9 mouse cellular contexts compared by ENCODE assay signal in the genomic region with DNA sequence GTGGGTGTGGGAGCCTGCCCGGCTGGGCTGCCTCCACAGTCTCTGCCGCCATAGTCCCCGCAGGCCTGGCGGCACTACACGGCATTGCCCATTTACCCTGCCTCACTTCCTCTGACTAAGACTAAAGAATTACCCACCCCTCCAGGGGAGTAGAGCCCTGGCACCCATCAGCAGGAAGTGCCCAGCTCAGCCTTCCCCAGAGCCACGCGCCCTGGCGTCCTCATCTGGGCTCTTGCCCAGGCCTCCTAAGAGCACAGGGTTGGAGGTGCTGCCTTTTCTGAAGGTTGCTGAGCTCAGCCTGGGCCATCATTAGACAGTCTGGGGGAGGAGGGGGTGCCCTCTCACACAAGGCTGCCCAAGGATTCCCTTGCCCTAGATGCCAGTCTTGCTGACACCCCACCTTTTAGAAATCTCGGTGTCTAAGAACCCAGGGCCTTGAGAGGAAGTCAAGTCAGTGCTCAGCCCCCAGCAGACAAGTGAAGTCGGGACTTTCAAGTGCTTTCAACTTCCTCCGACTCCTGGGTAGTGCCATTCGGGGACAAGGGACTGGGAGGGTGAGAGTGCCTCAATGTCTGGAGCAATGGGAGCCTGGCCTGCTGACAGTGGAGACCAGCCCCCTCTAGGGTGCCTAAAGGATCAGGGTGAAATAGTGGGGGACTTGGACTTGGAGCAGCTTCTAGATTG. TPM values are rescaled to one million over a fixed set of nuclear protein-coding genes. Genes with fewer than 3 reads are reported as not detected.
A peak's percentile ranks its signal among the peaks of the same experiment; 100 is the strongest.
DNase-seq lines count a peak whose midpoint lies in the region; ATAC-seq lines count a peak whose summit lies in the region.
"Had no signal": no experiment of that assay in that cellular context is flagged by ENCODE, and none has a peak within 500 bp of the region (broad histone marks: within the 10 kb centered on the region; RNA-seq: fewer than 3 reads in every experiment).

No protein-coding gene starts in this region.

- intact Hi-C loops in heart, postnatal 25 days (cut with DNase I) = no loop called here

- DNase-seq in heart, adult 11 months = peak; percentile 98
- DNase-seq in heart, postnatal 25 days (ENCODE audit: low spot score) = no peak
- peak; percentile 18 to 29 for DNase-seq in thymus, postnatal 36 days
- no peak for DNase-seq in thymus, adult 18-20 months
- DNase-seq in cerebellum, adult 11-12 months = no peak
- DNase-seq in urinary bladder, postnatal 10 days (ENCODE audit: low spot score) = no peak
- no peak for DNase-seq in left cerebral cortex, adult 18-20 months (ENCODE audit: low spot score in 2 of 2)
- DNase-seq: kidney, postnatal 14 days had no signal

- peak; percentile 74 to 87 for ATAC-seq in hematopoietic stem cell, adult 5-6 weeks (replicated peaks in 1 of 2; ENCODE audit: insufficient read depth in 1 of 2, low FRiP score in 2 of 2, low TSS enrichment in 1 of 2, low read depth in 1 of 2, poor library complexity in 2 of 2, severe bottlenecking in 2 of 2)

RNA-seq across cellular contexts. Expression of a gene that starts 17.9 kb away (rescaled TPM):
- total RNA-seq in heart, postnatal 25 days (2021) = 10 to 100 TPM; 43.6 to 67.0 TPM
- 4.9 and 13.1 TPM in 2 replicates for total RNA-seq in hematopoietic stem cell, adult 5-6 weeks (2017)
- total RNA-seq in left cerebral cortex, adult 18-20 months (2021) = 100 to 1,000 TPM; 106 to 111 TPM

RNA-seq across cellular contexts. Expression of a gene that starts 42.9 kb away (rescaled TPM):
- 100 to 1,000 TPM; 296 to 309 TPM for total RNA-seq in heart, postnatal 25 days (2021)
- total RNA-seq in hematopoietic stem cell, adult 5-6 weeks (2017) = 1,352 and 1,409 TPM in 2 replicates
- 100 to 1,000 TPM; 275 to 295 TPM for total RNA-seq in left cerebral cortex, adult 18-20 months (2021)

RNA-seq across cellular contexts. Expression of a gene that starts 51.8 kb away (rescaled TPM):
- 10 to 100 TPM; 22.4 to 28.6 TPM for total RNA-seq in heart, postnatal 25 days (2021)
- total RNA-seq in hematopoietic stem cell, adult 5-6 weeks (2017) = 16.5 and 26.3 TPM in 2 replicates
- total RNA-seq in left cerebral cortex, adult 18-20 months (2021) = 10 to 100 TPM; 15.6 to 19.4 TPM

Comparison
In these comparisons a context has a peak if more than half of its experiments do, and no peak if none do; other contexts are left out.
1. DNase-seq: peak in heart, adult 11 months (single experiment) and thymus, postnatal 36 days (2 of 2); none in heart, postnatal 25 days (single experiment), thymus, adult 18-20 months (0 of 2), cerebellum, adult 11-12 months (single experiment), urinary bladder, postnatal 10 days (single experiment) and left cerebral cortex, adult 18-20 months (0 of 2).